26 mouse cellular contexts compared by ENCODE assay signal in the genomic region with DNA sequence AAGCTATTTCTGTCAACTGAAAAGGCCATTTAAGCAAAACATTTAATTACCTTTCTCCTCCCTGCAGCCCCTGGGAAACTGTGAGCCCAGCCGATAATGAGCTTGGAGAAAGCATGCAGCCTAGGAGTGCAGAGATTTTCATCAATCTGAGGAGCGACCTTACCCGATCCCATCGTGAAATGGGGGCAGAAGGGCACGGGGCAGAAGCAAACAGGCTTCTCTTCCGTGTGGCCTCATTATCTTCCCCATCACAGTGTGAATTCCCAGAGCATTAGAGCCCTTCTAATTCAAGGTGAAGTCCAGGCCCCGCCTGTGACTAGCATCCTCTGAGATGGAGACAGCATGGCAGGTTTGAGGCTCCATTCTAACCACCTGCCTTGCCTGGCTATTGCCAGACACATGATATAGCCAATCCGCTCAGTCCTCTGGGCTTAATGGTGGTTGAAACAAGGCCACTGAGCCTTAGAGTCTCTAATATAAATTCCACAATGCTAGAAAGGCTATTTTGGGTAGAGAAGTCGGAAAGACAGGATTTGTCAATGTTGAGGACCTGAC.
DNase-seq lines count a peak whose midpoint lies in the region; ATAC-seq lines count a peak whose summit lies in the region.
"Had no signal": no experiment of that assay in that cellular context is flagged by ENCODE, and none has a peak within 500 bp of the region (broad histone marks: within the 10 kb centered on the region; RNA-seq: fewer than 3 reads in every experiment).

No protein-coding gene starts in this region.

- DNase-seq in forebrain, embryonic 14.5 days (ENCODE audit: low spot score) = peak; percentile 4
- DNase-seq in hindbrain, embryonic 14.5 days (ENCODE audit: low spot score) = no peak
- no peak for DNase-seq in midbrain, embryonic 11.5 days (ENCODE audit: low spot score, missing footprints)
- no peak for DNase-seq in midbrain, embryonic 14.5 days
- DNase-seq in retina, postnatal 1 day = peak; percentile 52
- DNase-seq in gastrocnemius, adult 8-10 months (ENCODE audit: low spot score in 2 of 2) = no peak
- DNase-seq: adrenal gland, adult 2 months; adrenal gland, postnatal 14 days; cerebellum, adult 8-10 months; embryo, embryonic 11 days; gastrocnemius, postnatal 10 days; gastrocnemius, postnatal 36 days; heart, adult 2 months; heart, postnatal 14 days; heart, postnatal 4 days; kidney, adult 18-20 months; kidney, adult 9 months had no signal

- 47% methylated on average over 9 of the region's 9 CpGs for WGBS in forebrain, embryonic 14.5 days
- WGBS in forebrain, embryonic 15.5 days = 45% methylated on average over 9 of the region's 9 CpGs
- 58% methylated on average over 9 of the region's 9 CpGs for WGBS in hindbrain, embryonic 14.5 days
- WGBS in hindbrain, embryonic 12.5 days = 55% methylated on average over 9 of the region's 9 CpGs
- 75% methylated on average over 9 of the region's 9 CpGs for WGBS in midbrain, embryonic 11.5 days
- WGBS in midbrain, embryonic 14.5 days = 69% methylated on average over 9 of the region's 9 CpGs

- H3K4me1 ChIP-seq in forebrain, embryonic 14.5 days (ENCODE audit: control insufficient read depth, insufficient read depth, low read length) = peaks cover 4% of the 10 kb centered on the region
- H3K4me1 ChIP-seq in forebrain, embryonic 15.5 days = peaks cover 5% of the 10 kb centered on the region
- no peaks in the 10 kb centered on the region; the same call in 1 of the 2 replicates for H3K4me1 ChIP-seq in hindbrain, embryonic 14.5 days (replicated peaks; ENCODE audit: control insufficient read depth, insufficient read depth, low read length)
- peaks cover 3% of the 10 kb centered on the region for H3K4me1 ChIP-seq in hindbrain, embryonic 12.5 days
- H3K4me1 ChIP-seq in midbrain, embryonic 11.5 days (ENCODE audit: control insufficient read depth, insufficient read depth, low read length) = no peaks in the 10 kb centered on the region; the same call in 1 of the 2 replicates
- no peaks in the 10 kb centered on the region for H3K4me1 ChIP-seq in midbrain, embryonic 14.5 days (ENCODE audit: control insufficient read depth, insufficient read depth, low read length)
- H3K4me1 ChIP-seq: intestine, embryonic 15.5 days had no signal

- no peak for ATAC-seq in forebrain, embryonic 14.5 days
- ATAC-seq in forebrain, embryonic 15.5 days (replicated peaks) = no peak
- ATAC-seq in hindbrain, embryonic 14.5 days (ENCODE audit: low FRiP score) = 0 out of 2 replicates have a peak, but pooled peaks have one; percentile 34
- ATAC-seq in hindbrain, embryonic 12.5 days (ENCODE audit: low FRiP score) = no peak
- peak; percentile 43; the same call in 1 of the 2 replicates for ATAC-seq in midbrain, embryonic 11.5 days (ENCODE audit: low FRiP score)
- ATAC-seq in midbrain, embryonic 14.5 days (ENCODE audit: low FRiP score, low TSS enrichment) = no peak
- ATAC-seq: CD4-positive, CD25-positive, alpha-beta regulatory T cell, adult 4 months; intestine, embryonic 15.5 days had no signal

- no peak overlapping the region for H3K27ac ChIP-seq in forebrain, embryonic 14.5 days (ENCODE audit: low read depth, low read length)
- H3K27ac ChIP-seq in forebrain, embryonic 15.5 days (replicated peaks) = no peak overlapping the region
- no peak overlapping the region for H3K27ac ChIP-seq in hindbrain, embryonic 14.5 days
- no peak overlapping the region for H3K27ac ChIP-seq in hindbrain, embryonic 12.5 days
- no peak overlapping the region for H3K27ac ChIP-seq in midbrain, embryonic 11.5 days (ENCODE audit: low read depth, low read length)
- H3K27ac ChIP-seq in midbrain, embryonic 14.5 days (replicated peaks; ENCODE audit: low read depth, low read length) = no peak overlapping the region
- H3K27ac ChIP-seq: embryonic facial prominence, embryonic 10.5 days; embryonic facial prominence, embryonic 13.5 days; heart, adult 2 months; heart, embryonic 10.5 days; heart, embryonic 13.5 days; intestine, embryonic 15.5 days had no signal

- no peak overlapping the region for H3K4me2 ChIP-seq in forebrain, embryonic 14.5 days (ENCODE audit: low read length)
- no peak overlapping the region for H3K4me2 ChIP-seq in forebrain, embryonic 15.5 days (replicated peaks)
- no peak overlapping the region for H3K4me2 ChIP-seq in hindbrain, embryonic 14.5 days (replicated peaks)
- H3K4me2 ChIP-seq in hindbrain, embryonic 12.5 days (replicated peaks) = no peak overlapping the region
- no peak overlapping the region for H3K4me2 ChIP-seq in midbrain, embryonic 11.5 days
- no peak overlapping the region for H3K4me2 ChIP-seq in midbrain, embryonic 14.5 days (ENCODE audit: low read length)
- H3K4me2 ChIP-seq: embryonic facial prominence, embryonic 13.5 days; heart, embryonic 13.5 days; intestine, embryonic 15.5 days had no signal

- H3K27me3 ChIP-seq in forebrain, embryonic 14.5 days (replicated peaks; ENCODE audit: control insufficient read depth, insufficient read depth, low read length) = no peaks in the 10 kb centered on the region
- H3K27me3 ChIP-seq in forebrain, embryonic 15.5 days = no peaks in the 10 kb centered on the region
- H3K27me3 ChIP-seq in hindbrain, embryonic 14.5 days (ENCODE audit: control insufficient read depth, insufficient read depth, low read length) = no peaks in the 10 kb centered on the region
- no peaks in the 10 kb centered on the region for H3K27me3 ChIP-seq in hindbrain, embryonic 12.5 days
- H3K27me3 ChIP-seq in midbrain, embryonic 11.5 days (ENCODE audit: control insufficient read depth, insufficient read depth, low read length) = no peaks in the 10 kb centered on the region
- no peaks in the 10 kb centered on the region for H3K27me3 ChIP-seq in midbrain, embryonic 14.5 days (ENCODE audit: control insufficient read depth, insufficient read depth, low read length)
- H3K27me3 ChIP-seq: embryonic facial prominence, embryonic 13.5 days; heart, embryonic 13.5 days; intestine, embryonic 15.5 days had no signal

- no peaks in the 10 kb centered on the region for H3K36me3 ChIP-seq in forebrain, embryonic 14.5 days (ENCODE audit: control insufficient read depth, insufficient read depth, low read length)
- no peaks in the 10 kb centered on the region for H3K36me3 ChIP-seq in forebrain, embryonic 15.5 days
- H3K36me3 ChIP-seq in hindbrain, embryonic 14.5 days (replicated peaks; ENCODE audit: control insufficient read depth, insufficient read depth) = no peaks in the 10 kb centered on the region
- no peaks in the 10 kb centered on the region for H3K36me3 ChIP-seq in hindbrain, embryonic 12.5 days
- no peaks in the 10 kb centered on the region for H3K36me3 ChIP-seq in midbrain, embryonic 11.5 days (ENCODE audit: control insufficient read depth, insufficient read depth, low read length)
- H3K36me3 ChIP-seq in midbrain, embryonic 14.5 days (ENCODE audit: control insufficient read depth, insufficient read depth, low read length) = no peaks in the 10 kb centered on the region
- H3K36me3 ChIP-seq: embryonic facial prominence, embryonic 10.5 days; embryonic facial prominence, embryonic 13.5 days; heart, embryonic 10.5 days; heart, embryonic 13.5 days; intestine, embryonic 15.5 days had no signal

- no peaks in the 10 kb centered on the region for H3K9me3 ChIP-seq in forebrain, embryonic 14.5 days (replicated peaks; ENCODE audit: control insufficient read depth, low read length)
- H3K9me3 ChIP-seq in forebrain, embryonic 15.5 days = no peaks in the 10 kb centered on the region
- no peaks in the 10 kb centered on the region for H3K9me3 ChIP-seq in hindbrain, embryonic 14.5 days (ENCODE audit: control insufficient read depth, low read length)
- no peaks in the 10 kb centered on the region for H3K9me3 ChIP-seq in hindbrain, embryonic 12.5 days (replicated peaks)
- no peaks in the 10 kb centered on the region for H3K9me3 ChIP-seq in midbrain, embryonic 11.5 days (ENCODE audit: control insufficient read depth, low read length)
- H3K9me3 ChIP-seq in midbrain, embryonic 14.5 days (ENCODE audit: control insufficient read depth, low read length) = no peaks in the 10 kb centered on the region
- H3K9me3 ChIP-seq: embryonic facial prominence, embryonic 10.5 days; embryonic facial prominence, embryonic 13.5 days; heart, embryonic 10.5 days; heart, embryonic 13.5 days; intestine, embryonic 15.5 days had no signal

- no peak overlapping the region for H3K4me3 ChIP-seq in forebrain, embryonic 14.5 days (ENCODE audit: low read depth, low read length)
- H3K4me3 ChIP-seq in forebrain, embryonic 15.5 days = no peak overlapping the region
- H3K4me3 ChIP-seq in hindbrain, embryonic 14.5 days (replicated peaks; ENCODE audit: low read length) = no peak overlapping the region
- no peak overlapping the region for H3K4me3 ChIP-seq in hindbrain, embryonic 12.5 days
- H3K4me3 ChIP-seq in midbrain, embryonic 11.5 days (ENCODE audit: low read depth, low read length) = no peak overlapping the region
- H3K4me3 ChIP-seq in midbrain, embryonic 14.5 days (replicated peaks; ENCODE audit: low read depth, low read length) = no peak overlapping the region
- H3K4me3 ChIP-seq: embryonic facial prominence, embryonic 10.5 days; embryonic facial prominence, embryonic 13.5 days; erythroblast, embryonic 14.5 days; heart, adult 2 months; heart, embryonic 10.5 days; heart, embryonic 13.5 days; intestine, embryonic 15.5 days had no signal

- H3K9ac ChIP-seq in forebrain, embryonic 14.5 days (ENCODE audit: low read length) = no peak overlapping the region
- no peak overlapping the region for H3K9ac ChIP-seq in forebrain, embryonic 15.5 days (replicated peaks)
- no peak overlapping the region for H3K9ac ChIP-seq in hindbrain, embryonic 14.5 days
- no peak overlapping the region for H3K9ac ChIP-seq in hindbrain, embryonic 12.5 days
- H3K9ac ChIP-seq in midbrain, embryonic 11.5 days (ENCODE audit: low read length) = no peak overlapping the region
- H3K9ac ChIP-seq in midbrain, embryonic 14.5 days (replicated peaks; ENCODE audit: low read length) = no peak overlapping the region
- H3K9ac ChIP-seq: embryonic facial prominence, embryonic 13.5 days; heart, embryonic 13.5 days; intestine, embryonic 15.5 days had no signal

Comparison
In these comparisons a context has a peak if more than half of its experiments do, and no peak if none do; other contexts are left out.
1. ATAC-seq: peak in hindbrain, embryonic 14.5 days (single experiment) and midbrain, embryonic 11.5 days (single experiment); none in forebrain, embryonic 14.5 days (single experiment), forebrain, embryonic 15.5 days (single experiment), hindbrain, embryonic 12.5 days (single experiment) and midbrain, embryonic 14.5 days (single experiment).
2. DNase-seq: peak in forebrain, embryonic 14.5 days (single experiment) and retina, postnatal 1 day (single experiment); none in hindbrain, embryonic 14.5 days (single experiment), midbrain, embryonic 11.5 days (single experiment), midbrain, embryonic 14.5 days (single experiment) and gastrocnemius, adult 8-10 months (0 of 2).